In genomic region chr1:84795335-84795734, GRCm38 (mm10) we compare ENCODE assay signal across 24 mouse cellular contexts.
"Had no signal": no experiment of that assay in that cellular context is flagged by ENCODE, and none has a peak within 500 bp of the region (broad histone marks: within the 10 kb centered on the region; RNA-seq: fewer than 3 reads in every experiment).

No protein-coding gene starts in this region.

- H3K27me3 ChIP-seq: embryonic facial prominence, embryonic 12.5 days; embryonic facial prominence, embryonic 13.5 days; embryonic facial prominence, embryonic 15.5 days; forebrain, embryonic 12.5 days; forebrain, embryonic 13.5 days; forebrain, embryonic 15.5 days had no signal

- DNase-seq: cerebellum, postnatal 10 days; cerebellum, postnatal 14 days; cerebellum, postnatal 25 days; cerebellum, postnatal 36 days; embryo, embryonic 11 days; forebrain, postnatal 0 days; gastrocnemius, adult 2 months; gastrocnemius, postnatal 10 days; gastrocnemius, postnatal 14 days; gastrocnemius, postnatal 25 days; gastrocnemius, postnatal 36 days; heart, adult 11 months; heart, adult 18-20 months; heart, adult 2 months had no signal

- H3K27ac ChIP-seq: embryonic facial prominence, embryonic 10.5 days; embryonic facial prominence, embryonic 12.5 days; embryonic facial prominence, embryonic 13.5 days; embryonic facial prominence, embryonic 15.5 days; forebrain, embryonic 10.5 days; forebrain, embryonic 12.5 days; forebrain, embryonic 13.5 days; forebrain, embryonic 15.5 days; gastrocnemius, adult 2 months; heart, adult 2 months; heart, embryonic 10.5 days had no signal

- H3K4me2 ChIP-seq: embryonic facial prominence, embryonic 12.5 days; embryonic facial prominence, embryonic 13.5 days; embryonic facial prominence, embryonic 15.5 days; forebrain, embryonic 12.5 days; forebrain, embryonic 13.5 days; forebrain, embryonic 15.5 days had no signal

- H3K9ac ChIP-seq: embryonic facial prominence, embryonic 12.5 days; embryonic facial prominence, embryonic 13.5 days; embryonic facial prominence, embryonic 15.5 days; forebrain, embryonic 12.5 days; forebrain, embryonic 13.5 days; forebrain, embryonic 15.5 days; forebrain, postnatal 0 days had no signal

- H3K4me1 ChIP-seq: embryonic facial prominence, embryonic 10.5 days; embryonic facial prominence, embryonic 12.5 days; embryonic facial prominence, embryonic 15.5 days; forebrain, embryonic 10.5 days; forebrain, embryonic 12.5 days; forebrain, embryonic 13.5 days; forebrain, embryonic 15.5 days; heart, embryonic 10.5 days had no signal

- H3K9me3 ChIP-seq: embryonic facial prominence, embryonic 10.5 days; embryonic facial prominence, embryonic 12.5 days; embryonic facial prominence, embryonic 13.5 days; embryonic facial prominence, embryonic 15.5 days; forebrain, embryonic 10.5 days; forebrain, embryonic 12.5 days; forebrain, embryonic 13.5 days; forebrain, embryonic 15.5 days; heart, embryonic 10.5 days had no signal

- H3K4me3 ChIP-seq: embryonic facial prominence, embryonic 10.5 days; embryonic facial prominence, embryonic 12.5 days; embryonic facial prominence, embryonic 13.5 days; embryonic facial prominence, embryonic 15.5 days; erythroblast, embryonic 14.5 days; forebrain, embryonic 10.5 days; forebrain, embryonic 12.5 days; forebrain, embryonic 13.5 days; forebrain, embryonic 15.5 days; gastrocnemius, adult 2 months; heart, adult 2 months; heart, embryonic 10.5 days had no signal
